Mouse (Mus musculus) liver, embryonic 15.5 days (tissue): ENCODE measurements around the gene Cbfb. TPM values are rescaled to one million over a fixed set of nuclear protein-coding genes. Genes with fewer than 3 reads are reported as not detected.

ENCODE experiments used
- ATAC-seq: fragments of 200-750 bp; cut with Nextera tagmentation; 2 replicates; pipeline ENCODE4 v1.8.0; 2017; ENCODE audit warnings: moderate number of reproducible peaks, mild to moderate bottlenecking, moderate library complexity; ENCODE audit not compliant: insufficient read depth
- H3K27ac ChIP-seq: fragments of 300-500 bp; sonication (generic); replicated peaks from 2 replicates; pipeline ENCODE4 v1.5.1; 2015; ENCODE audit warnings: mild to moderate bottlenecking, inconsistent platforms
- H3K27me3 ChIP-seq: fragments of 300-500 bp; sonication (generic); 2 replicates; pipeline ENCODE4 v1.6.1; 2015; ENCODE audit warnings: mild to moderate bottlenecking, inconsistent platforms
- H3K36me3 ChIP-seq: fragments of 300-500 bp; sonication (generic); replicated peaks from 2 replicates; pipeline ENCODE4 v1.6.1; 2015; ENCODE audit warnings: moderate library complexity, mild to moderate bottlenecking, inconsistent platforms
- H3K4me1 ChIP-seq: fragments of 300-500 bp; sonication (generic); replicated peaks from 2 replicates; pipeline ENCODE4 v1.6.1; 2015; ENCODE audit warnings: inconsistent platforms
- H3K4me2 ChIP-seq: fragments of 300-500 bp; sonication (generic); 2 replicates; pipeline ENCODE4 v1.6.1; 2015; ENCODE audit warnings: moderate library complexity, mild to moderate bottlenecking, inconsistent platforms
- H3K4me3 ChIP-seq: fragments of 300-500 bp; sonication (generic); replicated peaks from 2 replicates; pipeline ENCODE4 v1.5.1; 2015; ENCODE audit warnings: mild to moderate bottlenecking, inconsistent platforms
- H3K9ac ChIP-seq: fragments of 300-500 bp; sonication (generic); 2 replicates; pipeline ENCODE4 v1.6.1; 2015; ENCODE audit warnings: moderate library complexity, mild to moderate bottlenecking, inconsistent platforms
- H3K9me3 ChIP-seq: fragments of 300-500 bp; sonication (generic); replicated peaks from 2 replicates; pipeline ENCODE4 v1.6.1; 2016; ENCODE audit warnings: inconsistent platforms
- WGBS: fragments of 180-500 bp; shearing (Covaris S2); methylation state at CpG from one replicate; pipeline ENCODE4 v1.1.7; 2015; ENCODE audit warnings: mixed read lengths; ENCODE audit not compliant: insufficient replicate concordance; 5-methylcytosine and 5-hydroxymethylcytosine counted together
- polyA plus RNA-seq: library from polyadenylated mRNA; unstranded; fragments of >200 nt; fragmentation: Nextera tagmentation; extraction: Ambion mirVana; gene quantifications from 2 replicates; pipeline ENCODE4 v1.2.1, GENCODE M21; 2015

Cbfb gene
- polyA plus RNA-seq, 1 experiment from 2014 or later, result 6.5 TPM

DNA sequence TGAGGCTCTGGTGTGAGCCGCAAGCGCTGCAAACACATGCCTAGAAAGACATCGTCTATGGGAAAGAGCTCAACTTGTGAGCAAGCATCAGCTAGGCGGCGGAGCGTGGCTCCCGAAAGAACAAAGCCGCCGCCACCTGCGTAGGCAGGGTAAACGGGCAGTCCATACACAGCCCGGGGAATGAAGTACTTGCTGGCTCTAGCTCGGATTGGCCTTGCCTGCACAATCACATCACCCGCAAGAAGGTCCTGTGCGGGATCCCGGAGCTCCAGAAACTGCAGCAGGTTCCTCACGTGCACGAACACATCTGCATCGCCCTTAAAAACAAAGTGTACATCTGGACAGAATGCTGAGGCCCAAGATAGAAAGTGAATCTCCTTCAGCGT is 83.3 kb downstream of the Cbfb start:
- WGBS, result 53% methylated on average over 20 of the region's 20 CpGs
- H3K4me1 ChIP-seq, result peaks cover 43% of the 10 kb centered on the region
- peak overlapping the region; percentile 84; the same call in 1 of the 2 replicates for H3K27ac ChIP-seq
- peaks cover 36% of the 10 kb centered on the region for H3K27me3 ChIP-seq
- peak overlapping the region; percentile 66; the same call in 1 of the 2 replicates for H3K9ac ChIP-seq
- H3K4me3 ChIP-seq, result peak overlapping the region; percentile 74
- H3K36me3 ChIP-seq, result peaks cover 50% of the 10 kb centered on the region
- H3K4me2 ChIP-seq, result peak overlapping the region; percentile 100
- H3K9me3 ChIP-seq, result no peaks in the 10 kb centered on the region
- ATAC-seq, result no peak

DNA sequence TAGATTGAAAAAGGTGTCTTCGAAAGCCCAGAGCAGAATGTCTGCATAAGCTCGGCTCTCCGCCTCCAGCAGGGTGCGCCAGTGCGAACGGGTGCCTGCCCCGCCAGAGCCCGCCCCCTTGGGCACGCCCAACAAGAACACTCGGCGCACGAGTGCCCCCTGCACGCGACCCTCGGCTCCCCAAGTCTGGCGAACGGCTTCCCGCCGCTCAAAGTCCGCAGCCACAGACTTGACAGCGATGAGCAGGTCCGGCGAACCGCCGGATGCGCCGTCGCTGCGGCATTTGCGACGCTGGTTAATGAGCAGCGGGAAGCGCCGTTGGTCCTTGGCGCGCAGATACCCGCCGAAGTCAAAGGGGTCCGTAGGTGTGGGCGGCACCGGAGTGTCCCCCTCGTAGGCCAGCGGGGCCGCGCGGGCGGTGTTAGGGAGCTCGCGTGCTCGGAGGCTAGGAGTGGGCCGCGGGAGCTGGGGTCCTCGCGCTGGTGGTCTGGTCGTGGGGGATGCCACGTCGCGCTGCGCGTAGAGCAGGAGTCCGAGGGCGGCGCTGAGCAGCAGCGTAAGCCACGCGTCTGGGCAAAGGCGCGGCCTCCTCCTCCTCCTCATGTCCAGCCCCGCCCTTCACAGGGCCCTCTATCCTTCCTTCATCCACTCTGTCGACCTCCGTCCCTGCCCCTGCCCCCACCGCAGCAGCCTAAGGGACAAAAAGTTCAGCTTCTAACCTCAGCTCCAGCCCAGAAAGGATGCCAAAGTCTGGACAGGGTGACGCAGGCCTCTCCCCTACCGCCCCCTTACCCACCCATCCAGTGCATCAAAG is 83.9 kb downstream of the Cbfb start:
- H3K9me3 ChIP-seq, result no peaks in the 10 kb centered on the region
- H3K27me3 ChIP-seq, result peaks cover 42% of the 10 kb centered on the region
- H3K4me3 ChIP-seq, result peak overlapping the region; percentile 74
- H3K4me1 ChIP-seq, result peaks cover 49% of the 10 kb centered on the region
- peak overlapping the region; percentile 66 for H3K9ac ChIP-seq
- H3K4me2 ChIP-seq, result peak overlapping the region; percentile 100
- H3K27ac ChIP-seq, result peak overlapping the region; percentile 84
- peak; percentile 94 for ATAC-seq
- under 1% methylated on average over 74 of the region's 74 CpGs for WGBS
- peaks cover 44% of the 10 kb centered on the region for H3K36me3 ChIP-seq

DNA sequence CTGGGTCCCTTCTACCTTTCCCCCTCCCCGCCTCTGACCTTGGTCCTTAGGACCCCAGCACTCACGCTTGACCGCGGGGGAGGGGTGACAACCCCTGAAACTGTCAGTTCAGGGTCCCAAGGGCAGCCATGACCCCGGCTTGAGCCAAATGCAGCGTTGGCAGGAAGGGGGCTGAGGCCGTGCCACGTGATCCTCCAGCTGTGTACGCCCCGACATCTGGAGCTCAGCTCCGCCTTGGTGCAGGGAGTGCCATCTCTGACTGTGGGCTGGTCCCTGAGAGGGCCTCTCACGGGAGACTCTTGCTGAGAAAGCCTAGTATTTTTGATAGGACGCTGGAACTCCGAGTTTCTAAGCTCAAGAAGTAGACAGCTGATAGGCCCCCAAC is 84.5 kb downstream of the Cbfb start, which contains the start of gene B3gnt9:
Gene B3gnt9, minus strand, starts transcription at position 188 of the 385 bp plus-strand sequence.
- peak within 1 kb of the TSS; percentile 100 for H3K4me2 ChIP-seq
- peak within 1 kb of the TSS; percentile 84 for H3K27ac ChIP-seq
- peaks cover 55% of the 10 kb centered on the region for H3K4me1 ChIP-seq
- H3K9ac ChIP-seq, result peak within 1 kb of the TSS; percentile 66
- peaks cover 38% of the 10 kb centered on the region for H3K36me3 ChIP-seq
- WGBS, result 2% methylated on average over 14 of the region's 14 CpGs
- H3K4me3 ChIP-seq, result peak within 1 kb of the TSS; percentile 74
- no peaks in the 10 kb centered on the region for H3K9me3 ChIP-seq
- H3K27me3 ChIP-seq, result peaks cover 48% of the 10 kb centered on the region
- ATAC-seq, result peak; percentile 92

DNA sequence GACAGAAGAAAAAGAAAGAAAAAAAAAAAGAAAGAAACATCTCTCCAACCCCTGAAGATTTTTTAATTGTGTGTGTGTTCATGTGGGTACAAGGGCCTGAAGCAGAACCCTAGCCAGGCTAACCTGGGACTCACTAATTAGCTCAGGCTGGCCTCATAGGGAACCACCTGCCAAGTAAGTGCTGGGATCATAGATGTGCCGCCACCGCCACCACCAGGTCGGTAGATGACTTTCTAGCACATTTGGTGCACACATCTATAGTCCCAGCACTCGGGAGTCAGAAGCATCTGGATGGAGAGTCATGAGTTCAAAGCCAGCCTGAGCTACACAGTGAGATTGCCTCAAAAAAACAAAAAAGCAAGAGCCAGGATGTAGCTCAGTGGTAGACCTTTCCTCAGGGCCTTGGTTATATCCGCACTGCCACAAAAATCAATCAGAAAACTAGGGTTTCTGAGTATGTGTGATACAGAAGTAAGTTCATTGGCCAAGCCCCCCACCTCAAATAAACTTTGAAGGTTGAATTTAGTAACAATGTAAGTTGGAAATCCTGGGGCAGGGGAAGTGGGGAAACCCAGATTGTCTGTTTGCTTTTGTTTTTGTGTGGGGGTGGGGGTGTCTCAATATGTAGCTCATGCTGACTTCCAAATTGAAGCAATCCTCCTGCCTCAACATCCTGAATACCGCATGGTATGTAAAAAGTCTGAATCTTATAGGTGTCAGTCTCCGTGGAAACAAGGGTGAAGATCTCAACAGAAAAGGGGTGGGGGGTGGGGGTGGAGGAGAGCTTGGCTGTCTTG is 87.0 kb downstream of the Cbfb start:
- Histone ChIP-seq H3K27ac (no peak overlapping the region), H3K9ac (no peak overlapping the region), H3K4me3 (no peak overlapping the region), H3K4me1 (peaks cover 73% of the 10 kb centered on the region), H3K9me3 (no peaks in the 10 kb centered on the region), H3K4me2 (no peak overlapping the region), H3K36me3 (peaks cover 13% of the 10 kb centered on the region), H3K27me3 (peaks cover 70% of the 10 kb centered on the region)
- no peak for ATAC-seq
- 70% methylated on average over 7 of the region's 7 CpGs for WGBS

DNA sequence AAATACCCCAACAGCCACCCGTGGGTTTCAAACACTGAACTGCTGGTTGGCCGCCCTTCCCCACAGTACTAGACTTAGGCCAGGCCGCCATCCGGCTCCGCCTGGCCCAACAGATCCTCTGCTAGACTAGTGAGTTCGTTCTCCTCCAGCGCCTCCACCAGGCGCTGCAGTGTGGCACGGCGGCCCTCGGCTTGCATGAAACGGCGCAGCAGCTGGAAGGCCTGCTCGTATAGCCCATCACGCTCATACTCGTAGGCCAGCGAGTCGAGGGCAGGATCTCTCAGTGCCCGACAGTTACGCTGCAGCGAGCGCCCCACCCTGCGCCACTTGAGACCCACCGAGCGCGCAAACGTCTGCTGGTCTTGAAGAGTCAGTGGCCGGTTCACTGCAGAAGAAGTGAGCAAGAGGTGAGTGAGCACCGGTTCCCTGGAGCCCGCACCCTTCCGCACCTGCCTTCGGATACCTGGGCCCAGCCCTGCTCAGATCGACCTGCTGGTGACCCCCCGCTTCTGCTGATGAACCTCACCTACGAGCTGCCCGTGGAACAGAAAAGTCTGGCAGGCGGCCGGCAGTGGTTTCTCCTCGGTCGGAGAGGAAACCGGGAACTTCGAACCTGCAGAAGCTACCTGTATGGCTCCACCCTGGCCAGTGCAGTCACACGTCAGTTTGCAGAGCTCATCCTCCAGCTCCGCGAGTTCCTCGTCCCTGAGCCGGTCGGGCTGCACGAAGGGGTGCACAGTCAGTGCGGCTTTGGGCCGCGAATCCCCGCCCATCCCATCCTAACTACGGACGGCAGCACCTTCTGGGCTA is 88.6 kb downstream of the Cbfb start:
- H3K4me1 ChIP-seq, result peaks cover 71% of the 10 kb centered on the region
- peaks cover 85% of the 10 kb centered on the region for H3K27me3 ChIP-seq
- H3K4me3 ChIP-seq, result peak overlapping the region; percentile 42
- WGBS, result 17% methylated on average over 55 of the region's 55 CpGs
- no peaks in the 10 kb centered on the region for H3K9me3 ChIP-seq
- peak overlapping the region; percentile 78 for H3K4me2 ChIP-seq
- H3K36me3 ChIP-seq, result no peaks in the 10 kb centered on the region
- H3K9ac ChIP-seq, result no peak overlapping the region; the same call in 1 of the 2 replicates
- no peak overlapping the region for H3K27ac ChIP-seq
- no peak for ATAC-seq

DNA sequence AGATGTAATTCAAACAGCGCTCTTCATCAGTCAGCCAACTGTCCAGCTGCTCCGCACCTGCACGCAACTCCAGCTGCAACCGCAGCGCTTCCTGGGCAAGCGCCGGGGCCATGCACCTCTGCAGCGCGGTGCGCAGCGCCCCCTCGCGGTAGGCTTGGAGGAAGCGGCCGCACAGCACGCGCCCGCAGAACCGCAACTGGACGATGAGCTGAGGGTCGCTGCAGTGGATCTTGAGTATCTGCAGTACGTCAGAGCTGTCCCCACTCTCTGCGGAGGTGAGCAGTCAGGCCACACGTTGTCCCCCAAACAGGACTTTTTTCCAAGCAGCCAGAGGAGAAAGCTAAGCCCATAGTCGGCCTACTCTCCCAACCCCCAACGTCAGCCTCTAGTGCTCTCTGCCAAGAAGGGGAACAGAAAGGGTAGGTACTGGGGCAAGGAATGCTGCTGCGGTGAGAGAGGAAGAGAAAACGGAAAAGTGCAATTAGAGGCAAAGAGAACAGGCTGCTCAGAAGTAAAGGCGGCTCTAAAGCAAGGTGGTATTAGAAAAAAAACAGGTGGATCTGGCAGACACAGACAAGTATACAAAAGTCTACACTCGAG is 89.3 kb downstream of the Cbfb start:
- Histone ChIP-seq H3K9ac (no peak overlapping the region; the same call in 1 of the 2 replicates), H3K4me2 (peak overlapping the region; percentile 78), H3K27ac (no peak overlapping the region), H3K4me1 (peaks cover 71% of the 10 kb centered on the region), H3K36me3 (no peaks in the 10 kb centered on the region), H3K9me3 (no peaks in the 10 kb centered on the region), H3K27me3 (peaks cover 89% of the 10 kb centered on the region), H3K4me3 (peak overlapping the region; percentile 42)
- ATAC-seq, result no peak
- 2% methylated on average over 30 of the region's 30 CpGs for WGBS

DNA sequence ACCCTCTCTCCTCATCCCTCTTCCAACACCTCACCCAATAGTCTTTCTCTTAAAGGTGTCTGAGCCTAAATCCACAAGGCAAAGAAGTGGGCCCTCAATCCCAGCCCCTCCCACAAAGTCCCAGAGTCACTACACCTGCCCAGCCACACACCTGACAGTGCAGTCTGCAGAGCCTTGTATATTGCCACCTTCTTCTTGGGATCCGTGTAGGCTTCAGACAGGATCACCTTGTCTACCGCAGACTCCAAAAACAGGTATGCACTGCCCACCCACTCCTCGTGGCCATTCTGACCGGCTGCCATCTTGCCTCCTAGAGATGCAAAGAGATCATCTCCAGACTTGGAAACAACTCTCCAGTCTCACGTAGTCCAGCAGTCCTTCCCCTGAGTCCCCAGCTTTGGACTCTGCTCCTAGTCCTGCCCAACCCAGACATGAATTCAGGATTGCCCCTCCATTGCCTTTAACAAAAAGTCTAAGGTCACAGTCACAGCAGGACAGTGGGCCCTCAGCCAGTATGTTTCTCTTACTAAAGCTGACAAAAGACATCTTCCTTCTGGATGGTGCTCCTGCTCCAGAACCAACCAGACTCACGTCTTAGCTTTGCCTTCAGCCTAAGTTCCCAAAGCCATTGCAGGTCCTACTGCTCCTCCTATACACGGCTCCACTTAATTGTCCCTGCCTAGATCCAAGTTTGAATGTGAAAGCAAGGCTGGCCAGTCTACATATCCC is 90.1 kb downstream of the Cbfb start:
- no peak for ATAC-seq
- Histone ChIP-seq H3K9ac (no peak overlapping the region), H3K4me1 (peaks cover 71% of the 10 kb centered on the region), H3K9me3 (no peaks in the 10 kb centered on the region), H3K4me2 (0 out of 2 replicates have a peak overlapping the region, but pooled peaks have one; percentile 78), H3K4me3 (no peak overlapping the region), H3K27ac (no peak overlapping the region), H3K27me3 (peaks cover 90% of the 10 kb centered on the region), H3K36me3 (no peaks in the 10 kb centered on the region)
- WGBS, result 69% methylated on average over 7 of the region's 7 CpGs

DNA sequence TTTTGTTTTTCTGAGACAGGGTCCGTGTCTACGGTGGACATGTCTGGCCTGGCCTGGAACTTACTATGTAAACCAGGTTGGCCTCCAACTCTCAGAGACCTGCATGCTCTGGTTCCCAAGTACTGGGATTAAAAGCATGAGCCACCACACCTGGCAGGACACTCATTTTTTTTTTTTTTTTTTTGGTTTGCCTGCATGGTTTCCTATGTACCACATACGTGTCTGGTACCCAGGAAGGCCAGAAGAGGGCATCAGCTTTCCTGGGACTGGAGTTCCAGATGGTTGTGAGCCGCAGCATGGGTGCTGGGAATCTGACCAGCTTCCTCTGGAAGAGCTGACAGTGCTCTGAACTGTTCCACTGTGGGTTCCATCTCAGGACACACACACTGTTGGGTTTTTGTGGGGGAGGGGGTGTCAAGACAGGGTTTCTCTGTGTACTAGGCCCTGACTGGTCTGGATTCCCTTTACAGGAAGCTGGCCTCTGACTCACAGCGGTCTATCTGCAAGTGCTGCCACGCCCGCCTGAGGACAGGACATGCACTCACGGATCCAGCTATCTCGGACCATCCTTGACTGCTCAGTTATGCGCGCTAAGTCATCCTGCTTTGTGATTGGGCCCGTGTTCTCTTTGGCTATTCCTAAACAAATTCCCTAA is 91.0 kb downstream of the Cbfb start:
- peaks cover 91% of the 10 kb centered on the region for H3K27me3 ChIP-seq
- no peak overlapping the region for H3K27ac ChIP-seq
- no peak for ATAC-seq
- H3K4me1 ChIP-seq, result peaks cover 63% of the 10 kb centered on the region
- H3K4me3 ChIP-seq, result no peak overlapping the region
- no peak overlapping the region for H3K4me2 ChIP-seq
- H3K9ac ChIP-seq, result no peak overlapping the region
- no peaks in the 10 kb centered on the region for H3K36me3 ChIP-seq
- H3K9me3 ChIP-seq, result no peaks in the 10 kb centered on the region
- WGBS, result 57% methylated on average over 12 of the region's 12 CpGs

DNA sequence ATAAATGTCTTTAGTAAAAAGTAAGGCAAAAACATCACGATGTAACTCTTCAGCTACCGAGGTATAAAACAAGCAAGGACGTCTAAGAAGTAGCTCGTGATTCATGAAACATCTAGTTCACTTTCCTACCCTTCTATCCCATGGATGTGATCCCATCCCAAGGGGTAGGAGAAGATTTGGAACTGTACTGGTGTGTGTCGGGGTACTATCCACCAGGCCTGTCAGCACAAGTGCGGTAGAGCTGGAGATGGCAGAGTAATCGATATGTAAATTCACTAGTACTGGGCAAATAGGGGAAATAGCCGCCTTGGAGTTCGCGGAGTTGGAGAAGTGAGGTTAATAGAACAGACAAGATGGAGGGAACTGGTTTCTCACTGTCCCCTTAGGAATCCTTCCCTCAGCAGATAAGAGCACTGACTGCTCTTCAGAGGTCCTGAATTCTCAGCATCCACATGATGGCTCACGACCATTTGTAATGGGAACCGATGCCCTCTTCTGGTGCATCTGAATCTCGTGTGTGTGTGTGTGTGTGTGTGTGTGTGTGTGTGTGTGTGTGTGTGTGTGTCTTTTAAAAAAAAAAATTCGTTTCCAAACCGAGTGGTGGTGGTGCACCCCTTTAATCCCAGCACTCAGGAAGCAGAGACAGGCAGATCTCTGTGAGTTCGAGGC is 92.9 kb downstream of the Cbfb start:
- Histone ChIP-seq H3K36me3 (no peaks in the 10 kb centered on the region), H3K9me3 (no peaks in the 10 kb centered on the region), H3K4me2 (peak overlapping the region; percentile 97), H3K4me3 (peak overlapping the region; percentile 74), H3K9ac (peak overlapping the region; percentile 80; the same call in 1 of the 2 replicates), H3K4me1 (peaks cover 66% of the 10 kb centered on the region), H3K27ac (no peak overlapping the region), H3K27me3 (peaks cover 93% of the 10 kb centered on the region)
- WGBS, result 40% methylated on average over 16 of the region's 16 CpGs
- no peak for ATAC-seq
